Comparison of ENCODE assay signal across 8 mouse cellular contexts in genomic region chr13:51566371-51567077, GRCm38 (mm10). TPM values are rescaled to one million over a fixed set of nuclear protein-coding genes. Genes with fewer than 3 reads are reported as not detected.
DNase-seq lines count a peak whose midpoint lies in the region; ATAC-seq and TF ChIP-seq lines count a peak whose summit lies in the region.

No protein-coding gene starts in this region.

- TF ChIP-seq POLR2A in brain, embryonic 14.5 days (IDR thresholded peaks at IDR 0.05; ENCODE audit: borderline replicate concordance, extremely low read depth, insufficient read depth, insufficient read length, poor library complexity, severe bottlenecking), result no peak

- H3K4me3 ChIP-seq in heart, embryonic 12.5 days, result peak overlapping the region; percentile 49
- H3K4me3 ChIP-seq in hindbrain, embryonic 12.5 days, result peak overlapping the region; percentile 61
- peak overlapping the region; percentile 57 for H3K4me3 ChIP-seq in midbrain, embryonic 15.5 days

- ATAC-seq in heart, embryonic 12.5 days (ENCODE audit: insufficient number of reproducible peaks, low FRiP score), result no peak
- no peak; the same call in 1 of the 2 replicates for ATAC-seq in hindbrain, embryonic 12.5 days (ENCODE audit: low FRiP score)
- ATAC-seq in midbrain, embryonic 15.5 days (replicated peaks), result no peak

- peaks cover 31% of the 10 kb centered on the region for H3K4me1 ChIP-seq in heart, embryonic 12.5 days (replicated peaks)
- peaks cover 38% of the 10 kb centered on the region for H3K4me1 ChIP-seq in hindbrain, embryonic 12.5 days
- H3K4me1 ChIP-seq in midbrain, embryonic 15.5 days, result peaks cover 46% of the 10 kb centered on the region

- no peak overlapping the region for H3K27ac ChIP-seq in heart, embryonic 12.5 days (ENCODE audit: poor library complexity, severe bottlenecking)
- no peak overlapping the region for H3K27ac ChIP-seq in hindbrain, embryonic 12.5 days
- no peak overlapping the region for H3K27ac ChIP-seq in midbrain, embryonic 15.5 days

- no peaks in the 10 kb centered on the region for H3K36me3 ChIP-seq in heart, embryonic 12.5 days
- H3K36me3 ChIP-seq in hindbrain, embryonic 12.5 days, result no peaks in the 10 kb centered on the region
- H3K36me3 ChIP-seq in midbrain, embryonic 15.5 days (replicated peaks), result no peaks in the 10 kb centered on the region

- WGBS in heart, embryonic 12.5 days, result 12% methylated on average over 22 of the region's 22 CpGs
- WGBS in hindbrain, embryonic 12.5 days, result 6% methylated on average over 22 of the region's 22 CpGs
- 6% methylated on average over 22 of the region's 22 CpGs for WGBS in midbrain, embryonic 15.5 days

- peaks cover 58% of the 10 kb centered on the region for H3K27me3 ChIP-seq in heart, embryonic 12.5 days (replicated peaks)
- H3K27me3 ChIP-seq in hindbrain, embryonic 12.5 days, result peaks cover 54% of the 10 kb centered on the region
- peaks cover 7% of the 10 kb centered on the region; the same call in 1 of the 2 replicates for H3K27me3 ChIP-seq in midbrain, embryonic 15.5 days (replicated peaks)

- TF ChIP-seq CTCF in brain, embryonic 14.5 days (IDR thresholded peaks at IDR 0.05; ENCODE audit: borderline replicate concordance, extremely low read depth, insufficient read depth, insufficient read length), result no peak

- peak overlapping the region; percentile 81 for H3K4me2 ChIP-seq in heart, embryonic 12.5 days
- peak overlapping the region; percentile 92 for H3K4me2 ChIP-seq in hindbrain, embryonic 12.5 days (replicated peaks)
- H3K4me2 ChIP-seq in midbrain, embryonic 15.5 days, result peak overlapping the region; percentile 96

- H3K9ac ChIP-seq in heart, embryonic 12.5 days, result peak overlapping the region; percentile 68
- peak overlapping the region; percentile 75 for H3K9ac ChIP-seq in hindbrain, embryonic 12.5 days
- peak overlapping the region; percentile 57 for H3K9ac ChIP-seq in midbrain, embryonic 15.5 days

- no peak for DNase-seq in heart, adult 11 months
- peak; percentile 18 for DNase-seq in brain, embryonic 14.5 days (ENCODE audit: low read depth)
- DNase-seq in frontal cortex, postnatal 14 days (ENCODE audit: low spot score in 2 of 2), result no peak
- DNase-seq in thymus, adult 18-20 months, result no peak
- DNase-seq in gastrocnemius, adult 8-10 months (ENCODE audit: low spot score in 2 of 2), result no peak

- no peaks in the 10 kb centered on the region for H3K9me3 ChIP-seq in heart, embryonic 12.5 days (replicated peaks)
- H3K9me3 ChIP-seq in hindbrain, embryonic 12.5 days (replicated peaks), result no peaks in the 10 kb centered on the region
- H3K9me3 ChIP-seq in midbrain, embryonic 15.5 days, result no peaks in the 10 kb centered on the region

RNA-seq across cellular contexts. Expression of gene Shc3, which starts 2.7 kb away (rescaled TPM):
- polyA plus RNA-seq in heart, embryonic 12.5 days (2016; fragmentation: Nextera tagmentation; extraction: Ambion mirVana), result 0.26 and 0.32 TPM in 2 replicates
- 13.9 and 17.4 TPM in 2 replicates for polyA plus RNA-seq in brain, embryonic 14.5 days (2012; rRNA removed)
- 5.1 and 7.0 TPM in 2 replicates for polyA plus RNA-seq in hindbrain, embryonic 12.5 days (2016; fragmentation: Nextera tagmentation; extraction: Ambion mirVana)
- 7.4 and 8.1 TPM in 2 replicates for polyA plus RNA-seq in midbrain, embryonic 15.5 days (2015; fragmentation: Nextera tagmentation; extraction: Ambion mirVana)
- total RNA-seq in gastrocnemius, adult 8-10 months (2022), result 1 to 10 TPM in 2 of 4 experiments, under 1 TPM in 2; 0.75 to 1.1 (median 1.0) TPM
